Mouse (Mus musculus) spleen, postnatal 14 days (tissue): ENCODE measurements at regions not wholly inside any gene's neighbourhood (a gene's known extent, or its start where the extent isn't known, plus 50 kb on each side); places are given as distances from the start of the nearest gene placed in this dataset.

Experiments used
- DNase-seq, 2 experiments: peaks; one replicate each; pipeline ENCODE4 v3.0.0; 2021 to 2022; ENCODE audit warnings: low spot score in 2 of 2

- no peak for DNase-seq
These were observed 140.9 kb downstream of the Nrip1 start for GRCm38 (mm10) chr16:76232680-76233079.

DNA sequence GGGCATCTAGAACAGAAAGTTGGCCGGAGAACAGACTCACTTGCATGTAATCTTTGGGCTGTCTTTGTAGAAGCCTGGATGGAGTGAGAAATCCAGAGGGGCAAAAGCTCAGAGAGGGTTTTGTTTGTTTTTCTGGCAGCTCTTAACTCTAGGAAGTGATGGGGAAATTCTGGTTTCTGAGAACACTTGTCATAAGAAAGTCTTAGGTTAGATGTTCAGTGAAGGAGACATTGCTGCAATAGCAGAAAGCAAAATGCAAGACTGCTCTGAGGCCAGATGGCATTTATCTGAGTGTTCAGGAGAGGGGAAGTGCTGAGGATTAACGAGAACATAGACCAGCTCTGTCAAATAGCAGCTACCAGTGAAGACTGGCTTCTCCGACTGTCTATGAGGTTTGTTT, 141.5 kb downstream of the Nrip1 start:
- DNase-seq: no peak

GRCm38 (mm10) chr16:76230516-76231302, 142.9 kb downstream of the Nrip1 start:
- DNase-seq: no peak

- DNase-seq: no peak
These were observed 145.2 kb downstream of the Nrip1 start for GRCm38 (mm10) chr16:76228451-76228850.

DNA sequence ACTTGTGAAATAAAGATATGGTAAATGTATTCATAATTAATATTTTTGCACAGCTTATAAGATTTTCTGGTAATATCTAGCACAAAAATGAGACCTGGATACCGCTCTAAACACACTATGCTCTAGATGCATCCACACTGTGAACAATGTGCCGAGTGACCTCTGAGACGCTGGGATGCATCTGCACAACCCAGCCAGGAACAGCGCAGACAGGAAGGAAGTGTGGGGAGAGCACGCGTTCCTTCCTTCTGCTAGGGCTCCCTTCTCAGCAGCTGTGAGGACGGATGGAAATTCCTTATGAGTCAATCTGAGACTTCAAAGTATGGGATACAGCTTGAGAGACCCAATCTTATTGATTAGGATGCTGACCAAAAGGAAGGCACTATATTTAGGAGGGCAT, 147.2 kb downstream of the Nrip1 start:
- DNase-seq: no peak

DNA sequence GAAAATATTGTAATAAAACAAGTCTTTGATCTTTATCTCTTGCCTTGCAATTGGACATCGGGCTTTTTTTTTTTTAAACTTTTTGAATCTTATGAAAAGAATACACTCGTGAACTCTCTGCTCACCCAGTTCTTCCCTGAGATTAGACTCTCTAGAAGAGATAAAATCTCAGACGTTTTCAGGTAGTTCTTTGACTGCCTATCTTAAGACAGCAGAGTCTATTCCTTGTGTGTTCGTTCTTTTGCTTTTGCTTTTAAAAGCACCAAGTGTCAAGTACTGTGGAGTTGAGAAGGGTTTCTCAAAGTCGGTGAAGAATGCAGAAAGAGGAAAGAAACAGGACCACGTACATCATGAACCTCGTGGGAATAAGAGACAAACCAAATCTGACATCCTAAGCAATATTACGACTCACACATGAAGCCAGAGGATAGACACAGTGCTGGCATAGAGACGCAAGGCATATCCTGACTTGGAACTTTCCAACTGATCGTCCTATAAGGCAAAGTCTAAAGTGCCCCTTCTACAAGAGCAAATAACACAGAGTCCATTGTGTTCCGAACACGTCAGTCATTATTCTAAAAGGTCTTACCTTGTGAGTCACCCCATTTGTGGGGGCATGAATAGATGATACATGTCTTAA, 147.9 kb downstream of the Nrip1 start:
- no peak for DNase-seq

GRCm38 (mm10) chr16:76224901-76225586, 148.6 kb downstream of the Nrip1 start:
- no peak for DNase-seq

DNA sequence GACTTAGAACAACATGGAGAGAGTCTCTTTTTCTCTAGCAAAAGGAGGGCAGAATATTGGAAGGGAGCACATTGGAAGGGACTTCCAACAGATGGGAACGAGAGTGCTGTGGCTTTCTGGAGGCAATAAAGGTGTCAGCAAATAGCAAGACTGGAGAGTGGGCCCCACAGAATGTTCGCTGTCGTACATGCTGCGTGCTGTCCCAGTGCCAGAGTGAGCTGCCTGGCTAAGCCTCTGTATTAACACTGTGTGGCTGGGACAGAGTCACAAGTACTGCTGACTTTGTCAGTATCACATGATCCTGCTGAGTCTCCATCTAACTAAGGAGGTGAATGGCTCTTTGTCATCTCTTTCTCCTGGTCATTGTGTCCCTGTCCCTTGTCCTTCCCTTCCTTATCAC, 149.9 kb downstream of the Nrip1 start:
- DNase-seq: no peak

DNA sequence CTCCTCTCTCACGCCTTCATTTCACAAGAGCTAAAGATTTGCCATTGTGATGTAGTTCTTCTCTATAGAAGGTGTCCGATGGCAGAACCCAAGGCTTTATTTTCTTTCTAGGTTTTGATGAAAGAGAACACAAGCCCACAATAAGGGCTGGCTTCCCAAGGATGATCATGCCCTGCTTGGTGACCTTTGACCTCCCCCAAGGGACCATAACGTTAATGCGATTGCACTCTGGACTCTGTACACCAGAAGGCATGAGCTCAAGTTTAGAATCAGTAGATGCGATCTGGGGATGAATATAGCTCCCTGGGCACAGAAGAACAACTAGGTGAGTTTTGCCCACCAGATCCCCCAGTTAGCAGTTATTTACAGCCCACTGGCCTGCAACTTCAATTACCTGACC, 150.7 kb downstream of the Nrip1 start:
- no peak for DNase-seq

DNA sequence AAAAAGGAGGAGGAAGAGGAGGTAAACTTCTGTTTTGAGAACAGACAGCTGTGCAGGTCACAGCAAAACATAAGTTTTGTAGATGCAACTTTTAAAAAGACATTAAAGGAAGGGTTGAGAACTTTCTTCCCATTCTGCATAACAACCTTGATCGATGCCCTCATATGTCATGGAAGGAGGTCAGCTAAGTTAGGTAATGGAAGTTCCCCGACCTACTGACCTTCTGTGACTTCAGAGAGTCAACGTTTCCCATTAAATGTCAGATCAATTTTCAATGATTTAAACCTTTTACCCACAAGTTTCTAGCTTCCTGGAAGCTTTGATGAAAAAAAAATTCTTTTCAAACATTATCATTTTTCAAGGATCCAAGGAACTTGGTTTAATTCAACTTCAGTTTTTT, 153.2 kb downstream of the Nrip1 start:
- no peak for DNase-seq

DNA sequence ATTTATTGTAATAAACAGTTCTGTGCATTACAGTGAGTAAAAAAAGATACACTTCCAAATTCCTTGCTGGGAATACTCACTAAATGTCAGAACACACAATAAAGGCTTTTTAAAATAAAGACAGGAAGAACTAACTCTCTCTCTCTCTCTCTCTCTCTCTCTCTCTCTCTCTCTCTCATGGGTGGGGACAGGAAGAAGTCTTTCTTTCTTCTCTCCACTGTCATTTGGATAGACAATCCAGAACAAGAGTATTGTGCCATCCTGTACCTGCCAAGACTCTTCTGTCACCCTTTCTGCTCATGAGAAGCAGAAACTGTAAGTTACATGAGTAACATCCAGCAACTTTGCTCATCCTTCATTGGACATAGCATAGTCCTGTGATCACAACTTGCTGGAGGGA, 154.4 kb downstream of the Nrip1 start:
- no peak for DNase-seq

GRCm38 (mm10) chr16:76218310-76219170, 155.1 kb downstream of the Nrip1 start:
- DNase-seq: no peak

DNA sequence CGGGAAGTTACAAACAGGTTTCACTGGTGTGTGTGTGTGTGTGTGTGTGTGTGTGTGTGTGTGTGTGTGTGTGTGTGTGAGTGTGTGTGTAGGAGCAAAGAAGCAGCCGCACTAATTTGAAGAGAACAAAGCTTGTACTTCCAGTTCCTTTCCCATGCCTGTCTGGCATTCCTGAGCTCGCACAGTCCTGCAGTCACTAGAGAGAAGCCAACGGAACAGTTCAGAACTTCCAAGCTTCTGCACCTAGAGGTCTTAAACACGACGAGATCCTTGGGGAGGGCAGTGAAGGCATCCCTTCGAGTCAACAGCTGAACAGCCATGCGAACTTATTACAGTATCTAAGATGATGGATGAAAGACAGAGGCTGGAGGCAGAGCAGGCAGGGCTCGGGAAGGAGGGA, 157.4 kb downstream of the Nrip1 start:
- DNase-seq: no peak

DNA sequence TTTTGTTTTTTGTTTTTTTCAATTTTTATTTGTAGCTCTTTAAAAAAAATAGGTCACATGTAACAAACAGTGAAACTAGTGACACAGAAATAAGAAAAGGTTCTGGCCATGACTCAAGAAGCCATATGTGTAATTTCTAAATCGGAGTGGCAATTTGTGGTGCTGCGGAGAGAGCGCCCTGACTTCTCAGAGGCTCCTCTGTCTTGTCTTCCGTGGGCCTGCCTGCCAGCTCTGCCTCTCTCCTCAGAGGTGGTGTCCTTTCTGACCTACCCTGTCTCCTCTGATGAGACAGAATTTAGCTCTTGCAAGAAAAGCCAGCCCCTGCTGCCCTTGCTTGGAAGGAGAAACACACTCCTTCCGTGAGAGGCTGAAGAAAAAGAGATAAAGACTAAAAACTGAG, 158.1 kb downstream of the Nrip1 start:
- DNase-seq: no peak

- DNase-seq: peak in 1 of 2 experiments; percentile 4
These were observed 171.7 kb downstream of the Nrip1 start for GRCm38 (mm10) chr16:76201773-76202571.

DNA sequence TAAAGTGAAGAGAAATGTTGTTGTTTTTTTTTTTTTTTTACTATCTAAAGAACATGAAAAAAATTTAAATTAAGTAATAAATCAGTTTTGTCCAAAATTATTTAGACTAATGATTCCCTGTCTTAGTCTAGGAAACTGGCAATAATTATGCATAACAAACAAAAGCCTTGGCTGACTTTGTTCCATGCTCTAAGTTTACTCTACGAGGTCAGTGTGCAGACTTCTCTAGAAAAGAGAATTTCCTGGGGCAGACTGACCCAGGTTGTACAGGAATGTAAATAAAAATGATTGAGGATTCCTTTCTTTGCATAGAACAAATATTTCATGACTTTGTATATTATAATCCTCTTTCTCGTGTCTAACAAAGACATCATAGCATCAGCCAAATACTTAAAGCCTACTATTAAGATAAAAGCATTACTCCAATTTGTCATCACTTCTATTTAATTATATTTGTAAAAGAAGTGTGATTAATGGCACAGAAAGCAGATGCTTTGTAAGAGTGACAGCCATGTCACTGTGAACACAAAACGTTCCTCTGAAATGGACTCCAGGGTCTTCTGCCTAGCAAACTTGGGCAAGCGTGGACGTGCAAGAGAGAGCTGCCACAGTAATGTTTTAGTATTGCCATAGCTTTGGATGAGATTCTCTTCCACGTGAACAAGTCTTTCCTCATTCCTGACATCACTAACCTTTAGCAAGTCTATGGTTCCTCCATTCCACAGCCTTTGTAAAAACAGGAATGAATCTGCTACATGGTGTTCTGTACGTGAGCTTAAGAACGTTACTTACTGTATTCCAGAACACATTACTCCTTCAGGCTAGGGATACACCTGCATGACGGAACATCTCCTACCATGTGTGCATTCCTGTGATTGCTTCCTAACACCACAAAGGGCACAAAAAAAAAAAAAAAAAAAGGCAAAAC, 172.6 kb downstream of the Nrip1 start:
- no peak for DNase-seq

DNA sequence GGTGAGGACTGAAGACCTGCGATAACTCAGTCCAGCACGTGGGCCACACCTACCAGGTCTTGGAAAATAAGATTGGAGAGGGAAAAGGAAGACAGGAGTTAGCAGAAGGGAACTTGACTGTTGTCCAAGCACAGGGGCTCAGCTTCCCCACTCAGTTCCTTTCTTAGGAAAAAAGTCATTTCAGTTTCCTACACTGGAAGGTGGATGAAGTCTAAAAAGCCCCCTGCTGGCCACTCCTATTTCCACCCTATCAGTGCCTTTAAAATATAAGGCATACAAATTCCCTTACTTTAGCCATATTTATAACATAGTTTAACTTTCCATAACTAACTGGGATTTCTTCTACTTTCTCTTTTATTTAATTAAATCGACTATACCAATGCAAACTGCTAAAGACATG, 173.4 kb downstream of the Nrip1 start:
- peak in 1 of 2 experiments; percentile 5 for DNase-seq

GRCm38 (mm10) chr16:76199006-76199405, 174.6 kb downstream of the Nrip1 start:
- DNase-seq: no peak

DNA sequence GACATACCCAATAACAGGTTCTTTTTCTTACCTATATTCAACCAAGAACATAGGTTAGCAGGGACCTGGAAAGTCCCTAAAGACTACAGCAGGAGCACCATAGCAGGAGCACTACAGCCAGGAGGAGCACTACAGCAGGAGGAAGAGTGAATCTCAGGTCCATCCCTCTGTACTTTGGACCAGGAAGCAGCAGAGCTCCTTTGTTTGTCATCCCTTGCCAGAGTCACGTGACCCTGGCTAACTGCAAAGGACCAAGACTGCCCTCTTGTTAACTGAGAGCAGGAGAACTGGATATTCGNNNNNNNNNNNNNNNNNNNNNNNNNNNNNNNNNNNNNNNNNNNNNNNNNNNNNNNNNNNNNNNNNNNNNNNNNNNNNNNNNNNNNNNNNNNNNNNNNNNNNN, 172.2 kb upstream of the Samsn1 start:
- no peak for DNase-seq

DNA sequence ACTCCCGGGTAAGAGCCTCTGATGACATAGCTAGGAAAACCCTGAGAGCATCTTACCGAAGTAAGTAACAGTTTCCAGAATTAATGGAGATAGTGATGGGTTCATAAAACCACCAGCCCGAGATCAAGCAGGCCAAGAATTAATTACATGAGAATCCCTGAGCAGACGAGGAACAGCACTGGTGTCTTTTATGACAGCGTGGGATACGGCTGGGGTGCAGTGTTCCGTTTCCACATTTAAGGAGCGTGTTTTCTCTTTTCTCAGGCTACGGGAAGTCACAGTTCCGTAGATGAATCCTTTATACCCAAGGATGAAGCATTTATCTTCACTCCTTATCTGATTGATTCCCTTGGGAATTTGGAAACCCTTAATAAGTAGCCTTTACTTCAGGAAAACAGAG, 169.1 kb upstream of the Samsn1 start:
- no peak for DNase-seq
